Comparison of ENCODE assay signal across 10 mouse cellular contexts in genomic region chr4:109705349-109705748, GRCm38 (mm10).
"Had no signal": no experiment of that assay in that cellular context is flagged by ENCODE, and none has a peak within 500 bp of the region (broad histone marks: within the 10 kb centered on the region; RNA-seq: fewer than 3 reads in every experiment).

No protein-coding gene starts in this region.

- DNase-seq: lung, adult 18-20 months; lung, embryonic 14.5 days; lung, postnatal 14 days; lung, postnatal 36 days; right cerebral cortex, postnatal 14 days; thymus, adult 2 months; thymus, postnatal 25 days; thymus, postnatal 4 days had no signal

- ATAC-seq: midbrain, embryonic 13.5 days; midbrain, embryonic 15.5 days had no signal
